8 mouse cellular contexts compared by ENCODE assay signal in the genomic region with DNA sequence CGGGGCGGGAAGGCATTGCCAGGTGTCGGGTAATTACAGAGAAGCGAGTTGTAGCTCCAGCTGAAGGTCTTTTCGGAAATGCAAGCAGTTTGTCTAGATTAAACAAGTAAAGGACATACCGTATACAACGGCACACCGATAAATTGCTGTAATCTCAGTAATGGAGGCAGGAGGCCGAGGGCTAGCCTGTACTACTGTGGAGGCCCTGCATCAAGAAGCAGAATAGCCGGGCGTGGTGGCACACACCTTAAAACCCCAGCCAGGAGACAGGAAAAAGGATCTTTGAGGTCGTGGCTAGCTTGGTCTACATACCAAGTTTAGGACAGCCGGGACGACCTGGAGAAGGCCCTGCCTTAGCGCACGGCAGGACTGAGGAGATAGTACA. TPM values are rescaled to one million over a fixed set of nuclear protein-coding genes. Genes with fewer than 3 reads are reported as not detected.
DNase-seq lines count a peak whose midpoint lies in the region; ATAC-seq and TF ChIP-seq lines count a peak whose summit lies in the region.

No protein-coding gene starts in this region.

- H3K4me3 ChIP-seq in kidney, embryonic 16.5 days (ENCODE audit: low read length): peak overlapping the region; percentile 86
- peak overlapping the region; percentile 72 for H3K4me3 ChIP-seq in cortical plate, adult 2 months (ENCODE audit: insufficient read depth, low read length)
- H3K4me3 ChIP-seq in hindbrain, embryonic 15.5 days: peak overlapping the region; percentile 79
- H3K4me3 ChIP-seq in midbrain, postnatal 0 days (ENCODE audit: low read depth, low read length): peak overlapping the region; percentile 69

- intact Hi-C loops in gastrocnemius, postnatal 14 days (cut with DNase I; ENCODE audit: low total_unique reads): no loop called here
- intact Hi-C loops in left cerebral cortex, postnatal 4 days (cut with DNase I): no loop called here

- H3K9me3 ChIP-seq in kidney, embryonic 16.5 days (ENCODE audit: low read length): no peaks in the 10 kb centered on the region
- H3K9me3 ChIP-seq in hindbrain, embryonic 15.5 days: no peaks in the 10 kb centered on the region
- no peaks in the 10 kb centered on the region for H3K9me3 ChIP-seq in midbrain, postnatal 0 days (ENCODE audit: low read length)

- H3K27me3 ChIP-seq in kidney, embryonic 16.5 days (ENCODE audit: insufficient read depth, low read length): no peaks in the 10 kb centered on the region
- H3K27me3 ChIP-seq in hindbrain, embryonic 15.5 days: no peaks in the 10 kb centered on the region
- H3K27me3 ChIP-seq in midbrain, postnatal 0 days (ENCODE audit: insufficient read depth, low read length): no peaks in the 10 kb centered on the region

- peak overlapping the region; percentile 96 for H3K27ac ChIP-seq in kidney, embryonic 16.5 days (ENCODE audit: low read length)
- H3K27ac ChIP-seq in cortical plate, adult 2 months (ENCODE audit: insufficient read depth, low read length): peak overlapping the region; percentile 69
- peak overlapping the region; percentile 86 for H3K27ac ChIP-seq in hindbrain, embryonic 15.5 days (replicated peaks)
- H3K27ac ChIP-seq in midbrain, postnatal 0 days (ENCODE audit: low read depth, low read length): peak overlapping the region; percentile 82

- H3K9ac ChIP-seq in kidney, embryonic 16.5 days (replicated peaks; ENCODE audit: low read length): peak overlapping the region; percentile 95
- peak overlapping the region; percentile 60 for H3K9ac ChIP-seq in hindbrain, embryonic 15.5 days
- H3K9ac ChIP-seq in midbrain, postnatal 0 days (replicated peaks; ENCODE audit: low read length, poor library complexity, severe bottlenecking): peak overlapping the region; percentile 76

- H3K4me2 ChIP-seq in kidney, embryonic 16.5 days (replicated peaks; ENCODE audit: low read depth, low read length): peak overlapping the region; percentile 97
- peak overlapping the region; percentile 85 for H3K4me2 ChIP-seq in hindbrain, embryonic 15.5 days
- peak overlapping the region; percentile 69 for H3K4me2 ChIP-seq in midbrain, postnatal 0 days (ENCODE audit: low read depth, low read length, poor library complexity, severe bottlenecking)

- H3K36me3 ChIP-seq in kidney, embryonic 16.5 days (ENCODE audit: insufficient read depth, low read length): peaks cover 22% of the 10 kb centered on the region
- H3K36me3 ChIP-seq in hindbrain, embryonic 15.5 days: peaks cover 19% of the 10 kb centered on the region
- H3K36me3 ChIP-seq in midbrain, postnatal 0 days (ENCODE audit: insufficient read depth, low read length): peaks cover 18% of the 10 kb centered on the region

- no peak for TF ChIP-seq CTCF in cortical plate, adult 2 months (IDR thresholded peaks at IDR 0.05; ENCODE audit: extremely low read depth, insufficient read depth, low read length)
- no peak for TF ChIP-seq CTCF in midbrain, postnatal 0 days (IDR thresholded peaks at IDR 0.05)

- no peak for DNase-seq in kidney, adult 18-20 months
- no peak for DNase-seq in midbrain, postnatal 0 days (ENCODE audit: low spot score)
- DNase-seq in gastrocnemius, postnatal 14 days: no peak
- no peak for DNase-seq in left cerebral cortex, postnatal 4 days
- no peak for DNase-seq in frontal cortex, postnatal 14 days (ENCODE audit: low spot score in 2 of 2)

- no peak for TF ChIP-seq POLR2A in cortical plate, adult 2 months (IDR thresholded peaks at IDR 0.05; ENCODE audit: extremely low read depth, insufficient read depth, low read length)

- peaks cover 22% of the 10 kb centered on the region for H3K4me1 ChIP-seq in kidney, embryonic 16.5 days (ENCODE audit: insufficient read depth, low read length)
- peaks cover 2% of the 10 kb centered on the region; the same call in 1 of the 2 replicates for H3K4me1 ChIP-seq in cortical plate, adult 2 months (ENCODE audit: control insufficient read depth, insufficient read depth, low read length)
- H3K4me1 ChIP-seq in hindbrain, embryonic 15.5 days (replicated peaks): peaks cover 33% of the 10 kb centered on the region
- H3K4me1 ChIP-seq in midbrain, postnatal 0 days (ENCODE audit: insufficient read depth, low read length): peaks cover 14% of the 10 kb centered on the region

- 13% methylated on average over 16 of the region's 16 CpGs for WGBS in kidney, embryonic 16.5 days
- 15% methylated on average over 16 of the region's 16 CpGs for WGBS in hindbrain, embryonic 15.5 days
- WGBS in midbrain, postnatal 0 days: 16% methylated on average over 16 of the region's 16 CpGs

- peak; percentile 36 for ATAC-seq in kidney, embryonic 16.5 days (ENCODE audit: low FRiP score, low TSS enrichment)
- peak; percentile 29 for ATAC-seq in hindbrain, embryonic 15.5 days (ENCODE audit: low FRiP score, low read depth)
- ATAC-seq in midbrain, postnatal 0 days (ENCODE audit: low FRiP score): peak; percentile 39

RNA-seq across cellular contexts. Expression of gene Tbrg4, which starts 0.5 kb away (rescaled TPM):
- polyA plus RNA-seq in kidney, embryonic 16.5 days (2015; fragmentation: Nextera tagmentation; extraction: Ambion mirVana): 45.6 and 49.1 TPM in 2 replicates
- polyA plus RNA-seq in cortical plate, adult 2 months (2012; rRNA removed): 57.5 and 60.2 TPM in 2 replicates
- 31.8 and 33.0 TPM in 2 replicates for polyA plus RNA-seq in hindbrain, embryonic 15.5 days (2015; fragmentation: Nextera tagmentation; extraction: Ambion mirVana)
- 35.1 and 46.6 TPM in 2 replicates for total RNA-seq in midbrain, postnatal 0 days (2014; rRNA removed)
- 31.3 and 31.4 TPM in 2 replicates for polyA plus RNA-seq in midbrain, postnatal 0 days (2015; fragmentation: Nextera tagmentation; extraction: Ambion mirVana)
- 10 to 100 TPM; 63.5 to 64.6 TPM for total RNA-seq in gastrocnemius, postnatal 14 days (2021)
- total RNA-seq in left cerebral cortex, postnatal 4 days (2021): 10 to 100 TPM; 50.5 to 52.2 TPM

RNA-seq across cellular contexts. Expression of gene Wap, which starts 12.1 kb away (rescaled TPM):
- polyA plus RNA-seq in kidney, embryonic 16.5 days (2015; fragmentation: Nextera tagmentation; extraction: Ambion mirVana): not detected in 2 replicates
- not detected in 2 replicates for polyA plus RNA-seq in cortical plate, adult 2 months (2012; rRNA removed)
- not detected in 2 replicates for polyA plus RNA-seq in hindbrain, embryonic 15.5 days (2015; fragmentation: Nextera tagmentation; extraction: Ambion mirVana)
- not detected in 2 replicates for total RNA-seq in midbrain, postnatal 0 days (2014; rRNA removed)
- not detected in 2 replicates for polyA plus RNA-seq in midbrain, postnatal 0 days (2015; fragmentation: Nextera tagmentation; extraction: Ambion mirVana)
- total RNA-seq in gastrocnemius, postnatal 14 days (2021): not detected
- total RNA-seq in left cerebral cortex, postnatal 4 days (2021): not detected

RNA-seq across cellular contexts. Expression of gene Nacad, which starts 20.5 kb away (rescaled TPM):
- 1.9 and 2.0 TPM in 2 replicates for polyA plus RNA-seq in kidney, embryonic 16.5 days (2015; fragmentation: Nextera tagmentation; extraction: Ambion mirVana)
- 52.3 and 54.1 TPM in 2 replicates for polyA plus RNA-seq in cortical plate, adult 2 months (2012; rRNA removed)
- 85.3 and 89.8 TPM in 2 replicates for polyA plus RNA-seq in hindbrain, embryonic 15.5 days (2015; fragmentation: Nextera tagmentation; extraction: Ambion mirVana)
- 86.9 and 92.3 TPM in 2 replicates for total RNA-seq in midbrain, postnatal 0 days (2014; rRNA removed)
- polyA plus RNA-seq in midbrain, postnatal 0 days (2015; fragmentation: Nextera tagmentation; extraction: Ambion mirVana): 67.6 and 68.0 TPM in 2 replicates
- under 1 TPM; 0.18 to 0.82 TPM for total RNA-seq in gastrocnemius, postnatal 14 days (2021)
- total RNA-seq in left cerebral cortex, postnatal 4 days (2021): 10 to 100 TPM; 94.4 to 99.0 TPM

RNA-seq across cellular contexts. Expression of gene Ramp3, which starts 31.9 kb away (rescaled TPM):
- 15.4 and 16.5 TPM in 2 replicates for polyA plus RNA-seq in kidney, embryonic 16.5 days (2015; fragmentation: Nextera tagmentation; extraction: Ambion mirVana)
- 36.6 and 40.6 TPM in 2 replicates for polyA plus RNA-seq in cortical plate, adult 2 months (2012; rRNA removed)
- 20.8 and 22.9 TPM in 2 replicates for polyA plus RNA-seq in hindbrain, embryonic 15.5 days (2015; fragmentation: Nextera tagmentation; extraction: Ambion mirVana)
- 16.1 and 25.0 TPM in 2 replicates for total RNA-seq in midbrain, postnatal 0 days (2014; rRNA removed)
- 14.8 and 15.6 TPM in 2 replicates for polyA plus RNA-seq in midbrain, postnatal 0 days (2015; fragmentation: Nextera tagmentation; extraction: Ambion mirVana)
- under 1 TPM; 0.38 to 0.68 TPM for total RNA-seq in gastrocnemius, postnatal 14 days (2021)
- 10 to 100 TPM; 16.6 to 20.8 TPM for total RNA-seq in left cerebral cortex, postnatal 4 days (2021)

Comparison
In these comparisons a context has a peak if more than half of its experiments do, and no peak if none do; other contexts are left out.
1. RNA of gene Nacad, which starts 20.5 kb away (polyA plus RNA-seq): 85.3 to 89.8 TPM in hindbrain, embryonic 15.5 days, 67.6 to 68.0 TPM in midbrain, postnatal 0 days and 52.3 to 54.1 TPM in cortical plate, adult 2 months; 1.9 to 2.0 TPM in kidney, embryonic 16.5 days; every median in the first group is over 10 times any median in the second.
2. Peak in every context shown above with its lines, with median percentiles within 50 percentile points of each other: ATAC-seq, H3K27ac ChIP-seq, H3K4me2 ChIP-seq, H3K4me3 ChIP-seq and H3K9ac ChIP-seq.